Mouse (Mus musculus) right cerebral cortex, postnatal 14 days (tissue): Measurements from ENCODE around the gene Serpinb9.
A peak's percentile ranks its signal among the peaks of the same experiment; 100 is the strongest.
"Not testable (repeated sequence)": the region's sequence is repeated elsewhere in the genome, so short reads cannot be mapped to it uniquely, and the experiment has no call there.

ENCODE experiments used
- DNase-seq: peaks from one replicate; pipeline ENCODE4 v3.0.0; 2022

The Serpinb9 gene

DNA sequence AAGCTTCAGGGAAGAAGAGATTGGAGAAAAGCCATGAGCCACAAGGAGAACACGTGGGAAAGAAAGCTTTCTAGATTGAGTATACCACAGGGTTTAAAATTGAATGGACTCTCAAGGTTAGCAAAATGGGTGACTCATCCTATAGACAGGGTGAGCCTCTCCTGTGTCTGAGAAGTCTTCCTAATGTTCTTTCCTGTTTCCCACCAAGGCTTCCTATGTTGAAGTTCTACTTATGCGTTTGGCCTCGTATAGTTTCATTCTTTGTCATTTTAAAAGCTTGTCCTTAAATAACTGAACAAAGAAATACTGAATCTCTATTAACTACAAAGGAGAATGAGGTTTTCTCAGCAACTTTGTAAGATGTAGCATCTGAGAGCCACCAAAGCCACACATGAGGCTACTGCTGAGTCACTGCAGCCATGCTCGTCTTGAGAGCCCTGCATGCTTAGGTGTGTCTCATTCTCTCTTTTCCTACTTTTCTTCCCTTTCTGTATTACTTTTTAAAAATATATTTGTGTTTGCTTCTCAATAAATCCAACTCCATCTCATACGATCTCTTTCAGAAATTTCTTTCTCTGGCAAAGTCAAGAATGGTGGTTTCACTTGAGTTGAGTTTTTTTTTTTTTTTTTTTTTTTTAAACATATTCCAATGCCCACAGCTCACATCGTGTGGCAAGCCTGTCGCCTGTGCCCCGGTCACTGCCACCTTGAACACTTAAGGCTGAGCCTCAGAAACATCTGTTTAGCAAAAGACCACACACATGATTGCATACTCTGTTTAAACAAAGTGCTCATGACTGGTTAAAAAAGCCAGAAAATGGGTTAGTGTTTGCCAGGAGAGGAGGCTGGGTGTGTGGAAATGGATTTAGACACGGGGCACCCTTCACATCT, 718 bp downstream of the Serpinb9 start:
- no peak for DNase-seq

DNA sequence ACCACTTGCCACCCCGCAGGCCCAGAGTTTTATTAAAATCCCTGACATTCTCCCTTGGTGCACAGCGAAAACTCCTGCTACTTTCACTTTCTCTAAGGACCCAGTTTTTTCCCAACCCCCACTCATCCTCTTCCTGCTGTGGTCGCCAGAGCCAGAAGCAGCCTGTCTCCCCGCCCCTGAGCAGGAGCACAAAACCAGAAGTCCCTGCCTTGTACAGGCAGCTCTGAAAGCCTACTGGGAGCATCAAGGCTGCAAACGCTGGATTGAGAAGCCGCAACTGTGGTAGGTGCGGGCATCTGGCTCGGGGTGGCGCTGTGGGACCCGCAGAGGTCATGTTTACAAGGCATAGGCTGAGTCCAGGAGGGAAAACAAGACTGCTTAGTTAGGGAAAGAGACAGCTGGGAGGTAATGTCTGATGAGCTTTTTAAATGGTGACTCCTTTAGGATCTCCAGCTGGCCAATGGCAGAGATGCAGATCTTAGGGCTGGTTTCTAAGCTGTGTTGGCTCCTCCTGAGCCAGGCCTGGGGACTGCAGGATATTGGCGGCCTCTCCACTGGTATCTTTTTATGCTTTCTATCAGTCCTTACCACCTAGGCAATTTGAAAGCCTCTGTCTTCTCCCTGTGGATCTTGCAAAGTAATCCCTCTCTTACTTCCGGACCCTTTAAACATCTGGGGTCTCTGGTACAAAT, 1.5 kb downstream of the Serpinb9 start:
- DNase-seq = peak; percentile 69

GRCm38 (mm10) chr13:33005501-33006075, 2.5 kb downstream of the Serpinb9 start:
- no peak for DNase-seq

- no peak for DNase-seq
Measured at GRCm38 (mm10) chr13:33006555-33006954, 3.5 kb downstream of the Serpinb9 start.

DNA sequence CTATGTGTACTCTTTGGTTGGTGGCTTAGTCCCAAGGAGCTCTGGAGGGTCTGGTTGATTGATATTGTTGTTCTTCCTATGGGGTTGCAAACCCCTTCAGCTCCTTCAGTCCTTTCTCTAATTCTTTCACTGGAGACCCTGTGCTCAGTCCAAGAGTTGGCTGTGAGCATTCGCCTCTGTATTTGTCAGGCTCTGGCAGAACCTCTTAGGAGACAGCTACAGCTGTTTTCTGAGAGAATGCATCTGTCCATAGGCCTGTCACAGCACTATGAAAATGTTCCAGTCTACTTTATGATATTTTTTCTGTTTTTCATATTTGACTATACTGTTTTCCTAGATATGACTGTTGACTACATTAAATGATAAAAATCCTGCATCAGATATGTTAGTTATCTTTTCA, 9.3 kb downstream of the Serpinb9 start:
- no peak for DNase-seq

DNA sequence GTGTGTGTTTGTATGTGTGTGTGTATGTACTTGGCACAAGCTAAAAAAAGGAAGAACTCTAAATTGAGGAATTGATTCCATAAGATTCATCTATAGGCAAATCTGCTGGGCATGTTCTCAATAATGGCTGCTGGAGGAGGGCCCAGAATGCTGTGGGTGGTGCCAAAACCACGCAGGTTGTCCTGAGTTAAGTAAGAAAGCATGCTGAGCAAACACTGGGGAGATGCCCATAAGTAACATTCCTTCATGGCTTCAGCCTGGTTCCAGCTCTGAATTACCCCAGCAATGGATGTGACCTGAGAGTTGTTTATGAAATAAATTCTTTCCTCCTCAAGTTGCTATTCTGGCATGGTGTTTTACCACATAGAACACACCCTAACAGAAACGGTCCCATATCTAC, 10.2 kb downstream of the Serpinb9 start:
- no peak for DNase-seq

- no peak for DNase-seq
Measured at GRCm38 (mm10) chr13:33022371-33022770, 19.3 kb downstream of the Serpinb9 start.

DNA sequence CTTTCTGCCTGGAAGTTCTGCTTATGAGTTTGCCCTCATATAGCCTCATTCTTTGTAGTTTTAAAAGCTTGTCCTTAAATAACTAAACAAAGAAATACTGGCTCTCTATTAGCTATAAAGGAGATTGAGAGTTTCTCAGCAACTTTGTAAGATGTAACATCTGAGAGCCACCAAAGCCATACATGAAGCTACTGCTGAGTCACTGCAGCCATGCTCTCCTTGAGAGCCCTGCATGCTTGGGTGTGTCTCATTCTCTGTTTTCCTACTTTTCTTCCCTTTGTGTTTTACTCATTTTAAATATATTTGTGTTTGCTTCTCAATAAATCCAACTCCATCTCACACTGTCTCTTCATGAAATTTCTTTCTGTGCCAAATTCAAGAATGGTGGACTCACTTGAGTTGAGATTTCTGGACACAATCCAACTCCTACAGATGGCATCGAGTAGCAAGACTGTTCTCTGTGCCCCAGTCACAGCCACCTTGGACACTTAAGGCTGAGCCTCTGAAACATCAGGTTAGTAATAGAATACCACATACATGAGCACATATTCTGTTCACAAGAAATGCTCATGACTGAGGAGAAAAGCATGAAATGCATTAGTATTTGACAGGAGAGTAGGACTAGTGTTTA, 23.5 kb downstream of the Serpinb9 start:
- no peak for DNase-seq

- no peak for DNase-seq
Measured at GRCm38 (mm10) chr13:33027244-33027643, 24.2 kb downstream of the Serpinb9 start, which contains the start of gene Serpinb9b. Serpinb9b (plus strand) TSS chr13:33027416.

DNA sequence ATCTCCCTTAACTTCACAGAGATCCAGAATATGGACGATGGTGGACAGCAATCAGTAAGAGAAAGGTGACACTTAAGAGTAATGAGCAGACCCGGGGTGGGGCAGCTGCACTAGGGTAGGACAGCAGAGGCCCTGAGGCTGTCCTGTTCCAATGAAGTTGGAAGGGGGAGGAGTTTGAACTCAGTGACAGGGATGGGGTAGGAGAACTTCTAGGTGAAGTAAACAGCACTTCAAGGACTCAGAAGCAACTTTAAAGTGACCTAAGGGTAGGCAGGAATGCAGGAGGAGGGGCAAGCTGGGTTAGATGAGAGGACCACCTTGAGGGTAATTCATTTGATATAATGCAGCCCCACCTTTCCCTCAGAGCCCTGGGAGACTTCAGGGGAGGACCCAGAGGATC, 25.1 kb downstream of the Serpinb9 start:
- DNase-seq = no peak

DNA sequence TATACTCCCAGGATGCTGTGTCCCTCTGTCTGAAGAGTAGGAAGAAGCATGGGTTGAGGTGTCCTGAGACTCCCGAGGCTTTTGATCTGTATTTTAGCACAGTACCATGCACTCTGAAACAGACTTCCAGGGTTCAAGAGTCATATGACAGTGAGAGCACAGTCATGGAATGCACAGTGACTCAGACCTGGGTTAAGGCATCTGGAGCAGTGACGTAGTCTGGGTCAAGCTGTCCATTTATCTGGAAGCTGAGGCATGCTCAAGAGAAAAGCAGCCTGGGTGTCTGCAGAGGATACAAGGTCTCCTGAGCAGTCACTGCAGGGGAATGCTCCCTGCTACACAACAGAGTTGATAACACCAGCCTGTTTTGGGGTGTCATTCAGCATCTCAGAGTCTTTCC, 25.5 kb downstream of the Serpinb9 start:
- DNase-seq = no peak

- not testable (repeated sequence) for DNase-seq
Measured at GRCm38 (mm10) chr13:33029478-33029877, 26.4 kb downstream of the Serpinb9 start.

- DNase-seq = no peak
Measured at GRCm38 (mm10) chr13:33030281-33030680, 27.2 kb downstream of the Serpinb9 start.

DNA sequence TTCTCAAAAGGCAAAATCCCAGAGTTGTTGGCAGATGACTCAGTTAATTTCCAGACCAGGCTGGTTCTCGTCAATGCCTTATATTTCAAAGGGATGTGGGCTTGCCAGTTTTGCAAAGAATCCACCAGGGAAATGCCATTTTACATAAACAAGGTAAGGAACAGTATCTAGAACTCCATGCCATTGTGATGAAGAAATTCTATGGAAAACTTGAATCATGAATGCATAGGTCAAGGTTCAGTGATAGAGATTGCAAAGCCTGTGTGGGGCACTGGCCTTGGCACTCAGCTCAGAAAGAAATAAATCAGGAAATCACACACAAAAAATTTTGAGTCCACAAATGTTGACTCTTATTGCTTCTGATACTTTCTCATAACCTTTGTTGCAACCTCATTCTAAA, 32.5 kb downstream of the Serpinb9 start:
- no peak for DNase-seq

DNA sequence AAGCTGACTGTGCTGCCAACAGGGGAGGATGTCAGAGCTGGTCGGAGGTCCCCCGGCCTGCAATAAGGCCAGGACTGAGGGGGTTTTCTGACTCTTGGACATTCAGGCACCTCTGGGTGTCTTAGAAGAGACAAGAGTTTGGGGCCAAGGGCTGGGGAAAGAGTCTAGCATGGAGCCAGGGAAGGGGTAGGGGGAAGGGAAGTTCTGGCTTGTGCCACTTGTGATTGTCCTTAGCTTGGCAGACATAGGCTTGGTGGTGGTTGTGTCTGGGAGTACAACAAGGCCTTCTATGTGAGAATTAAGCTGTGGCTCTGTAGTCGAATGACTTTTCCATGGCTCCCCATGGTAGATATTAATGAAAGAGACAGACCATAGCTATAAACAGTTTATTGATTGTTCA, 40.5 kb downstream of the Serpinb9 start:
- no peak for DNase-seq

DNA sequence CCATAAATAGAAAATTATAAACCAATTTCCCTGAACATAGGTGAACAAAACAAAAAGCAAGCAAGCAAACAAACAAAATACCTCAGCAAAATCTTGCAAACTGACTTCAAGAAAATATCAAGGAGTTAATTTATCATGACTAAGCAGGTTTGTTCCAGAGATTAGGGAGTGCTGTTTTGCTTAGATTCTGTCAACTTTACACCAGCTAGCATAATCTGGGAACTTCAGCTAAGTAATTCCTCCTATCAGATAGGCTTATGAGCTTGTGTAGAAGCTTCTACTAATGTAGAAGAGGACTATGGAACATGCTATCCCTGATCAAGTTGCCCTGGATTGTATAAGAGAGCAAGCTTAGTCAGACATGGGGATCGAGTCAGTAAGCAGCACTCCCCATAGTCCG, 44.2 kb downstream of the Serpinb9 start:
- no peak for DNase-seq

GRCm38 (mm10) chr13:33048187-33048586, 45.1 kb downstream of the Serpinb9 start:
- no peak for DNase-seq

DNA sequence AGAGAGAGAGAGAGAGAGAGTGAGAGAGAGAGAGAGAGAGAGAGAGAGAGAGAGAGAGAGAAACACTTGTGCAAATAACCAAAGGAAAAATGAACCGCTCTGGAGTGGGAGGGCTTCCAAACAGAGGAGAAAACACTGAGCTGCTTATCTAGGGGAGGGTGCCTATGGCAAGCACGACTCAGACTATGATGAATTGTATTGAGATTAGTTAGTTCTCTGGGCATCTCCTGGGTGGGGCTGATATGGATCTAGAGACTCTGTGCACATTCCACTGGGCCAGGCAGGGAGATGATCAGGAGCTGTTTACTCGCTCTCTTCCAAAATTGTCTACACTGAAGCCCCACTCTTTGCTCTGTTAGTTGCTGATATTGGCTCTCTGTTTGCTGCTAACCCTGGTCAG, 48.6 kb downstream of the Serpinb9 start:
- DNase-seq = no peak

GRCm38 (mm10) chr13:33063048-33063447, 60.0 kb downstream of the Serpinb9 start:
- no peak for DNase-seq
